Mouse (Mus musculus) thymus, adult 2 months (tissue): ENCODE measurements around the gene Ank3.

Experiments used
- CTCF ChIP-seq: fragments of 200-500 bp; IDR thresholded peaks from 2 replicates; pipeline ENCODE4 v1.5.1; 2012; ENCODE audit warnings: mild to moderate bottlenecking, control low read depth, low read length, moderate library complexity, borderline replicate concordance; ENCODE audit not compliant: control insufficient read depth, poor library complexity, insufficient read depth; ENCODE audit errors: extremely low read depth
- POLR2A ChIP-seq: fragments of 200-500 bp; IDR thresholded peaks from 2 replicates; pipeline ENCODE4 v1.6.1; 2012; ENCODE audit warnings: mild to moderate bottlenecking, low read length, control low read depth, moderate library complexity; ENCODE audit not compliant: control insufficient read depth, poor library complexity, insufficient read depth; ENCODE audit errors: extremely low read depth

GRCm38 (mm10) chr10:69399814-69400385 is 1.3 kb downstream of the Ank3 start:
- no peak for TF ChIP-seq CTCF
- no peak for TF ChIP-seq POLR2A
